Mouse (Mus musculus) regulatory T cell (primary cell): Measurements from ENCODE around the gene Chpt1.
"Not testable (repeated sequence)": the region's sequence is repeated elsewhere in the genome, so short reads cannot be mapped to it uniquely, and the experiment has no call there.

Source experiments
- in situ Hi-C: fragments of 300-600 bp; cut with MboI, MseI; formaldehyde crosslinking; loops from one replicate; pipeline ENCODE4 v1.15.1; 2025; ENCODE audit warnings: high pct_unique_total_duplicates

The Chpt1 gene

DNA sequence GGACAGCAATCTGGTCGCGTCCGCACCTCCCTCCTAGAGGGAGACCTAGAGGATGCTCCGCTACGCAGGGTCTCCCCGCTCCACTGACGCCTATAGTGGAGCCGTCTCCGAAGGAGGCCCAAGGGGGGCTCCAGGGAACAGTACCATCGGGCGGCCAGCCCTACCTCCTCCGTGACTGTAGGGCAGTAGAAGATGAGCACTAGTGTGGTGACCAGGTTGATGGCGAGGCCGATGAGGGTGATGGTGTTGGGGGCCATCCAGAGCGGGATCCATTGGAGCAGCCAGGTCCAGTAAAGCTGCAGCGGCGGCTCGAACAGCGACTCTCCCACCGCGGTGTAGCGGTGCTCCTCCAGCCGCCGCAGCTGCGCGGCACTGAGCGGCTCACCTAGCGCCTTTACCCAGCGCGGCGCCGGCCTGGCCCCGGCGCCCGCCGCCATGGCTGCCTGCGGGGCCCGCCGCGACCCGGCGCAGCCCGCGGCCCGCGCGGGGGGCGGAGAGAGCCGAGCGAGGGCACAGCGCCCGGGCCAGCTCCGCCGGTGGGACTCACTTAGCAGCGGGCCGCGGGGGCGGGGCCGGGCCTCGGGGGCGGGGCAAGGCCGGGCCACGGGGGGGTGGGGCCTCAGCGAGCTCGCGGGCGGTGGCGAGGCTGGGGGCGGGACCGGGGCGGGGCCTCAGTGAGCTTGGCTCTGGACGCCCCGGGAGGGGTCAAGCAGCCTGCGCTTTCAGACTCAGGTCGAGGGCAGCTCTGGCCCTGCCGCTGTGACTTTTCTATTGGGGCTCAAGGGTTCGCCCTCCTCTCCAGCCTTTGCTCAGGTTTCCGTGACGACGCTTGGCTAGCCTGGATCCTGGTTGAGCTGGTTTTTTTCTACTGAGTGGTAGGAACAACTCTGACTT lies at the start of gene Chpt1:
TSS of gene Chpt1 (minus strand) at position 653 of the 894 bp plus-strand sequence.
- in situ Hi-C loops = loop anchor here (5.0 kb wide), 1 partner anchor 121 kb away; no protein-coding TSS in a partner anchor

DNA sequence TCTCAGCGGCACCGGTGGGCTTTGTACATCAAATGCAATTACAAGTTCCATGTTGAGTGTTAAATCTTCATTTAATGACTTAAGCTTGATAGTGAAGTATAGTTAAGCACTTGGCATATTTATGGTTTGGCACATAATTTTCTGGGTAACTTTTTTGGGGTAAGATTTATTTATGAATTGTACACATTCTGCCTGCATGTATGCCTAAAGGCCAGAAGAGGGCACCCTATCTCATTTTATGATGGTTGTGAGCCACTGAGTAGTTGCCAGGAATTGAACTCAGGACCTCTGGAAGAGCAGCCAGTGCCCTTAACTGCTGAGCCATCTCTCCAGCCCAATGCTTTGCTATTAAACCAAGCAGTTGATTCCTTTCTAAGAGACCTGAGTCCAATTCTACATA lies 48.9 kb upstream of the Chpt1 start:
- in situ Hi-C loops = no loop called here

DNA sequence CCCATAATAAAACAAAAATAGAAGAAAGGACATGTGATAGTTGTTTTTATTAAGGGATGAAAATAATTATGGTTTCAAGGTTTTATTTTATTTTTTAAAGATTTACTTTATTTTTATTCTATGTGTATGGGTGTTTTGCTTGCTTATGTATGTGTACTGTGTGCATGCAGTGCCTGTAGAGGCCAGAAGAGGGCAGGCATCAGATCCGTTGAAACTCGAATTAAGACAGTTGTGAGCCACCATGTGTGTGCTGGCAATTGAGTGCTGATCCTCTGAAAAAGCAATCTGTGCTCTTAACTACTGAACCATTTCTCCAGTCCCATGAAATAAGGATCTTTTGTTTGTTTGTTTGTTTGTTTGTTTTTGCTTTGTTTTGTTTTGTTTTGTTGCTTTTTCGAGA lies 46.4 kb upstream of the Chpt1 start:
- in situ Hi-C loops = no loop called here

DNA sequence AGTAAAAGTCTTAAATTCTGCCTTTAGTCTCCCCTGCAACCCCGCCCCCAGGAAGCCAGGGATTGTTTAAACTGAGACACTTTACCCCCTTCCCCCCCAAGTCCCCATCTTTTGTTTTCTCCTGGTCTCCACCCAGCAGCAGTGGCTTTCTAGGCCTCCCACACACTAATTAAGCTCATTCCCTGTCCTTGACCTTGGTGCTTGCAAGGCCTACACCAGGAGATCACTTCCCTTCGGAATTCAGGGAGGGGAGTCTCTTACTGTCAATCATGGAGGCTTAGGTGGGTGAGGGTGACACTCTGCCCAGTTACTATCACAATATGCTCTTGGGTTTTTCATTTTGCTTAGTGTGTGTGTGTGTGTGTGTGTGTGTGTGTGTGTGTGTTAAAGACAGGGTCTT lies 43.8 kb upstream of the Chpt1 start:
- in situ Hi-C loops = no loop called here

- in situ Hi-C loops = no loop called here
Measured at GRCm38 (mm10) chr10:88530631-88531030, 26.8 kb upstream of the Chpt1 start.

DNA sequence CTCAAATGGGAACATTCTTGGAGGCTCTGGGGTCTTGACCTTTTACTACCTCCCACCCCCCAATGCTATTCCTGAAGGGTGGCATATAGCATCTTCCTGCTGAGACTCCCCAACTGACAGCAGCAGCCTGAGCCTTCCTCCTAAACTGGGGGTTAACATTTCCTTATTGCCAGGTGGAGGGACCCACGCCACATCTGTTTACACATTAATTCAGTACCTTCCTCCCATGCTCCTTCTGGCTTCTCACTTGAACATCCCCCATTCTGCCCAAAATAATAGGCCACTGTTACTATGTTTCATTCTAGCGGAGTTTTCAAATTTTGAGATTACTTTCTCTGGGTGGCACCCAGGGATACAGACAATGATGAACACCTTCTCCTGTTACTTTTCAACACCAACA lies 20.1 kb upstream of the Chpt1 start:
- in situ Hi-C loops = no loop called here

- in situ Hi-C loops = no loop called here
Measured at GRCm38 (mm10) chr10:88523212-88523611, 19.3 kb upstream of the Chpt1 start.

GRCm38 (mm10) chr10:88522795-88523194 lies 18.9 kb upstream of the Chpt1 start:
- in situ Hi-C loops = no loop called here

DNA sequence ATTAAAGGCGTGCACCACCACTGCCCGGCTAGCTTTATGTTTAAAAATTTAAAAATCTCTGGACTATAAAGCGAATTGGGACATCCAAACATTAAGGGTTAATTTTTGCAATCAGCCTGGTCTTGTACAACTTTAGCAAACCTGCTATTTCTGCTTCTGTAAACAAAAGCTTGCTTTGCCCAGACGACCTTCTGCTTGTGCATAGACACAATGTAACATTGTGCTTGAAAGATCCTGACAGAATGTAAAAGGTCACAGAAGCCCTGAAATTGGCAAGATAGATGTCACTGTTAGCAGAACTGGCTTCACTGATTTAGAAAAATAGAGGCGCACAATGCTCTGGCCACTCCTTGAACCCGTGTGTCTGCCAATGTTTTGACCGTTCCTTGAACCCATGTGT lies 11.2 kb upstream of the Chpt1 start:
- in situ Hi-C loops = not testable (repeated sequence)

- in situ Hi-C loops = no loop called here
Measured at GRCm38 (mm10) chr10:88514495-88514894, 10.6 kb upstream of the Chpt1 start.

DNA sequence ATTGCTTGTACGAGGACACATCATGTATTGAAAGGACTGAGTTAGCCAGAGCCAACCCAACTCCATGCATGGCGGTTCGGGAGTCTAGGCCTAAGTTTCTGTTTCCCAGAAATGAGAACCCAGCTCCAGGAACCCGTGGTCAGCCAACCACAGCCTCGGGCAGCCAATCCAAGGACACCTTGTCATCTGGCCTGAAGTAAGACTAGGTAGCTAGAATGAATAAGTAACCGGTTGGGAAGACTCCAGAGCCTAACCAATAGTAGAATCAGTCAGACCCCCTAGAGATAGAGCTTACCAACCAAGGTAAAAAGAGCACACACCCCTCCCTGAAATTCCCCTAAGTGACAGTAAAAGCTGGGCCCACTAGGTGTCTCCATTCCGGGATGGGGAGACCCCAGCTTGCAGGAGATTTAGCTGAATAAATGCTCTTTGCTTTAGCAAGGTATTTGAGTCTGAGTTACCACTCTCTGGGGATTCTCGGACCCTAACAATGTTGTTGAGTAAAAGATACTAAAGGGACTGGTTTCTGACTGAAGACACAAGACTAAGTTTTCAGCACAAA lies 9.8 kb upstream of the Chpt1 start:
- in situ Hi-C loops = no loop called here

GRCm38 (mm10) chr10:88511355-88511754 lies 7.5 kb upstream of the Chpt1 start:
- in situ Hi-C loops = no loop called here

GRCm38 (mm10) chr10:88510503-88511271 lies 6.8 kb upstream of the Chpt1 start:
- in situ Hi-C loops = no loop called here

DNA sequence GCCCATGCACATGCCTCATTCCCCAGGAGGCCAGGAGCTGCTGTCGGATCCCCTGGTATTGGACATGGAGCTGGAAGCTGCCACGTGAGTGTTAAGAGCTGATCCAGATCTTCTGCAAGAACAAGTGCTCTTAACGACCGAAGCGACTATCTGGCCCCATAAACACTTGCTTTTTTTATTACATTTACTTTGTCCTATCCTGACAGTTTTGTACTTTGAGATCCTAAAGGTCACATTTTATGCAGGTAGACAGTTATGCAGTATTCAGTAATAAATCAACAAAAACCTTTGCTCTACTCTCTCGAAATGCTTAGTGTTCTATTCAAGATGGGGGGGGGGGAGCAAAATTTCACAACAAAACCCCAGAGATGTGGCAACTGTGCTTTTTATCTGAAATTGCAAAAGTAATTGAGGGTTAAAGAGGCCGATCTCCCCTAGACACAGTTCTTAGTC lies 3.8 kb upstream of the Chpt1 start:
- in situ Hi-C loops = no loop called here

DNA sequence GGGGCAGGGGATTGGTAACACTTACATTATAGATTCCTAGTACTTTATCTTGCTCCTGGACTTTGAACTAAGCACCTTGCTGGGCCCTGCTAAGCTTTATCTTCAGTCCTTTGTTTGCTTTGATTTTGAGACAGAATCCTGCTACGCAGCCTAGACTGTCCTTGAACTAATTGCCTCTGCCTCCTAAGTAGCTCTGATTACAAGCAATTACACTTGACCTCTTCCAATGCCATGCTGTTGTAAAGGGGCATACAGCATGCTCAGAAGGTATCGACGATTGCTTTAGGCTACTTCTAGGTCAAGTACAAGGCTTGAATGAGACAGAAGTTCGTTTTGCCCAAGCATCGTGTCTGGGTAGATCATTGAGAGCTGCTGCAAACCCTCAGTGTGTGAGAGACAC lies 1.4 kb upstream of the Chpt1 start:
- in situ Hi-C loops = no loop called here

DNA sequence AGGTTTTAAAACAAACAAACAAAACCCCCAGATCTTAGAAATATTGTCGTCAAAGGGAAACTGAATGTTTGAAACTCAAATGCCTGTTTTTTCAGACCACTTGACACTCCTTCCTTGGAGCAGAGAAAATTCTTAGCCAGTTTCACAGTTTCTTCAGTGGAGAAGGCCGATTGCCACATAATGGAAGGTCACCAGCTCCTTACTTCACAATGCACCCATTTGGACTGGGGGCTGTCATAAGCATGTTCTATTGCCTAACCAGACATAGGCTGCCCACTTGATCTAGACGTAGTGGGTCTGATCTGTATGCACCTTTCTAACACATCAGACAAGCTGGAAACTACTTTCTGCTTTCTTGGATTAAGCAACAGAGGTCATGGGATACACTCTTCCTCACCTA lies 608 bp upstream of the Chpt1 start:
- in situ Hi-C loops = loop anchor here (5.0 kb wide), 1 partner anchor 122 kb away; no protein-coding TSS in a partner anchor

- in situ Hi-C loops = loop anchor here (5.0 kb wide), 1 partner anchor 121 kb away; no protein-coding TSS in a partner anchor
Measured at GRCm38 (mm10) chr10:88502919-88503318, 954 bp downstream of the Chpt1 start.

- in situ Hi-C loops = loop anchor here (5.0 kb wide), 1 partner anchor 120 kb away; no protein-coding TSS in a partner anchor
Measured at GRCm38 (mm10) chr10:88501886-88502765, 1.7 kb downstream of the Chpt1 start.

DNA sequence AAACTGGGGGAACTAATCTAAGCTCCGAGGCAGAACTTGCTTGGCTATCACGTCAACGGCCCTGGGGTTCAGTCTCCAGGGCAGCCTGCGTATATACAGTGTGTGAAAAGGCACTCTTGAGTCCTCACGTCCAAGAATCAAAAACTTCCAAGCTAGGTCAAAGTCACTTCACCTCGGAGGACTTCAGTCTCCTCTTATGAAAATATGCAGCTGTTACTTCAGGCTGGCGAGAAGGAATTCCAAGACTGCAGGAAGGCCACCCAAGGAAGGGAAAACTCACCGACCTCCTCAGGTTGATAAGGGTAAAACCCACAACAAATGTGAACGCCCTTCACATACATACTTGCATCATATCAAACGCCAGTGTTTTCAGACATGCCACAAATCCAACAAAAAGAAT lies 2.5 kb downstream of the Chpt1 start:
- in situ Hi-C loops = loop anchor here (5.0 kb wide), 1 partner anchor 119 kb away; no protein-coding TSS in a partner anchor

DNA sequence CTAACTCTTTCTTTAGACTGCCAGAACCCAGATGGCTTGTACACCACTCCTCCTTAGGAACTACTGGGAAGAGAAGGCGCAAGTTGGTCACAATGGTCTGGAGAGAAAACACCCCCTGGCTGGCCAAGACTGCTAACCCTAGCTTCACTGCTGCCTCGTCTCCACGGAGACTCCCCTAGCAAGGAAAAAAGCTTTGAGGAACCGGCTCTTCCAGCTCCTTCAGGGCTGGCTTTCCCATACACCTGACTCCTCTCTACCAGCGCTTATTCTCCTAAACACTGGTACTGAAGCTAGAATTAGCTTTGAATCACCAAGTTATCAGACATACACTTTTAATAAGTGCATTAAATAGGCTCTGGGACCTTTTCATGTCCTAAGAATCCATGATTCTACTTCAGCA lies 3.9 kb downstream of the Chpt1 start:
- in situ Hi-C loops = loop anchor here (5.0 kb wide), 1 partner anchor 118 kb away; no protein-coding TSS in a partner anchor
